Mouse (Mus musculus) small intestine, adult 2 months (tissue): ENCODE measurements around the gene Casp6. TPM values are rescaled to one million over a fixed set of nuclear protein-coding genes. Genes with fewer than 3 reads are reported as not detected.

Experiments used
- H3K27ac ChIP-seq: fragments of 200-500 bp; 2 replicates; pipeline ENCODE4 v1.5.1; 2012; ENCODE audit warnings: low read depth, low read length, control low read depth, inconsistent platforms; ENCODE audit not compliant: insufficient read depth
- H3K27me3 ChIP-seq: fragments of 200-500 bp; 2 replicates; pipeline ENCODE4 v1.6.1; 2012; ENCODE audit warnings: mild to moderate bottlenecking, moderate library complexity, low read length, inconsistent platforms; ENCODE audit not compliant: control insufficient read depth, insufficient read depth
- H3K36me3 ChIP-seq: fragments of 200-500 bp; 2 replicates; pipeline ENCODE4 v1.6.1; 2012; ENCODE audit warnings: mild to moderate bottlenecking, low read length, control low read depth, inconsistent platforms; ENCODE audit not compliant: control insufficient read depth, insufficient read depth
- H3K4me1 ChIP-seq: fragments of 200-500 bp; 2 replicates; pipeline ENCODE4 v1.6.1; 2012; ENCODE audit warnings: low read length, inconsistent platforms, mixed read lengths; ENCODE audit not compliant: control insufficient read depth, insufficient read depth, insufficient read length
- H3K4me3 ChIP-seq: fragments of 200-500 bp; 2 replicates; pipeline ENCODE4 v1.5.1; 2012; ENCODE audit warnings: low read depth, mild to moderate bottlenecking, control low read depth, inconsistent platforms, low read length, moderate library complexity
- CTCF ChIP-seq: fragments of 200-500 bp; IDR thresholded peaks from 2 replicates; pipeline ENCODE4 v1.5.1; 2012; ENCODE audit warnings: low read depth, mild to moderate bottlenecking, control low read depth, inconsistent platforms, low read length, moderate library complexity, mixed read lengths; ENCODE audit not compliant: insufficient replicate concordance, insufficient read length; ENCODE audit errors: extremely low read depth
- POLR2A ChIP-seq: fragments of 200-500 bp; IDR thresholded peaks from 2 replicates; pipeline ENCODE4 v1.6.1; 2012; ENCODE audit warnings: low read depth, mild to moderate bottlenecking, control low read depth, inconsistent platforms, low read length, moderate library complexity
- WGBS: fragments of 180-500 bp; shearing (Covaris S2); methylation state at CpG from one replicate; pipeline ENCODE4 v1.1.7; 2018; 5-methylcytosine and 5-hydroxymethylcytosine counted together
- polyA plus RNA-seq: library from polyadenylated mRNA; depleted of rRNA; stranded (reverse); fragments of >200 nt; gene quantifications from 2 replicates; pipeline ENCODE4 v1.2.3, GENCODE M21; 2012

Casp6 gene
- polyA plus RNA-seq, 1 experiment: 203 TPM

GRCm38 (mm10) chr3:129880925-129881593 lies 20.2 kb upstream of the Casp6 start:
- WGBS: 56% methylated on average over 8 of the region's 8 CpGs

GRCm38 (mm10) chr3:129885577-129885976 lies 15.6 kb upstream of the Casp6 start:
- Histone ChIP-seq H3K27me3 (no peaks in the 10 kb centered on the region), H3K4me3 (no peak overlapping the region), H3K4me1 (peaks cover 13% of the 10 kb centered on the region; the same call in 1 of the 2 replicates), H3K27ac (no peak overlapping the region), H3K36me3 (peaks cover 1% of the 10 kb centered on the region)
- 26% methylated on average over 9 of the region's 9 CpGs for WGBS
- TF ChIP-seq CTCF (no peak), POLR2A (no peak)

More at GRCm38 (mm10) chr3:129880925-129881593, 20.2 kb upstream of the Casp6 start:
- Histone ChIP-seq H3K4me1 (peaks cover 5% of the 10 kb centered on the region; the same call in 1 of the 2 replicates), H3K27me3 (no peaks in the 10 kb centered on the region), H3K27ac (no peak overlapping the region), H3K4me3 (no peak overlapping the region), H3K36me3 (no peaks in the 10 kb centered on the region)
- TF ChIP-seq POLR2A (no peak), CTCF (no peak)

GRCm38 (mm10) chr3:129886430-129886829 lies 14.8 kb upstream of the Casp6 start:
- Histone ChIP-seq H3K27ac (no peak overlapping the region), H3K36me3 (peaks cover 4% of the 10 kb centered on the region), H3K4me3 (no peak overlapping the region), H3K4me1 (peaks cover 13% of the 10 kb centered on the region; the same call in 1 of the 2 replicates), H3K27me3 (no peaks in the 10 kb centered on the region)
- WGBS: 27% methylated on average over 5 of the region's 5 CpGs
- TF ChIP-seq CTCF: no peak
- no peak for TF ChIP-seq POLR2A

GRCm38 (mm10) chr3:129887779-129888517 lies 13.3 kb upstream of the Casp6 start:
- no peak for TF ChIP-seq POLR2A
- no peak for TF ChIP-seq CTCF
- H3K4me1 ChIP-seq: peaks cover 17% of the 10 kb centered on the region; the same call in 1 of the 2 replicates
- no peak overlapping the region for H3K27ac ChIP-seq
- H3K36me3 ChIP-seq: peaks cover 4% of the 10 kb centered on the region
- H3K4me3 ChIP-seq: no peak overlapping the region
- no peaks in the 10 kb centered on the region for H3K27me3 ChIP-seq
- 30% methylated on average over 13 of the region's 13 CpGs for WGBS

- Histone ChIP-seq H3K27ac (no peak overlapping the region), H3K4me3 (no peak overlapping the region), H3K4me1 (peaks cover 14% of the 10 kb centered on the region; the same call in 1 of the 2 replicates), H3K27me3 (no peaks in the 10 kb centered on the region), H3K36me3 (peaks cover 6% of the 10 kb centered on the region)
- TF ChIP-seq POLR2A (no peak), CTCF (no peak)
- WGBS: 60% methylated on average over 5 of the region's 5 CpGs
Observed at GRCm38 (mm10) chr3:129892003-129892402, 9.2 kb upstream of the Casp6 start.

GRCm38 (mm10) chr3:129893143-129893542 lies 8.1 kb upstream of the Casp6 start:
- peaks cover 6% of the 10 kb centered on the region for H3K36me3 ChIP-seq
- H3K27me3 ChIP-seq: no peaks in the 10 kb centered on the region
- H3K4me3 ChIP-seq: no peak overlapping the region
- TF ChIP-seq CTCF: no peak
- TF ChIP-seq POLR2A: no peak
- WGBS: 95% methylated on average over 3 of the region's 3 CpGs
- H3K27ac ChIP-seq: no peak overlapping the region
- H3K4me1 ChIP-seq: peaks cover 14% of the 10 kb centered on the region; the same call in 1 of the 2 replicates

GRCm38 (mm10) chr3:129896591-129896990 lies 4.6 kb upstream of the Casp6 start:
- H3K4me1 ChIP-seq: peaks cover 14% of the 10 kb centered on the region
- TF ChIP-seq CTCF (no peak), POLR2A (no peak)
- 24% methylated on average over 6 of the region's 6 CpGs for WGBS
- no peaks in the 10 kb centered on the region for H3K27me3 ChIP-seq
- no peak overlapping the region for H3K27ac ChIP-seq
- H3K36me3 ChIP-seq: peaks cover 2% of the 10 kb centered on the region; the same call in 1 of the 2 replicates
- no peak overlapping the region for H3K4me3 ChIP-seq
